Mouse (Mus musculus): Measurements from ENCODE around the gene Aurkb.

The Aurkb gene

DNA sequence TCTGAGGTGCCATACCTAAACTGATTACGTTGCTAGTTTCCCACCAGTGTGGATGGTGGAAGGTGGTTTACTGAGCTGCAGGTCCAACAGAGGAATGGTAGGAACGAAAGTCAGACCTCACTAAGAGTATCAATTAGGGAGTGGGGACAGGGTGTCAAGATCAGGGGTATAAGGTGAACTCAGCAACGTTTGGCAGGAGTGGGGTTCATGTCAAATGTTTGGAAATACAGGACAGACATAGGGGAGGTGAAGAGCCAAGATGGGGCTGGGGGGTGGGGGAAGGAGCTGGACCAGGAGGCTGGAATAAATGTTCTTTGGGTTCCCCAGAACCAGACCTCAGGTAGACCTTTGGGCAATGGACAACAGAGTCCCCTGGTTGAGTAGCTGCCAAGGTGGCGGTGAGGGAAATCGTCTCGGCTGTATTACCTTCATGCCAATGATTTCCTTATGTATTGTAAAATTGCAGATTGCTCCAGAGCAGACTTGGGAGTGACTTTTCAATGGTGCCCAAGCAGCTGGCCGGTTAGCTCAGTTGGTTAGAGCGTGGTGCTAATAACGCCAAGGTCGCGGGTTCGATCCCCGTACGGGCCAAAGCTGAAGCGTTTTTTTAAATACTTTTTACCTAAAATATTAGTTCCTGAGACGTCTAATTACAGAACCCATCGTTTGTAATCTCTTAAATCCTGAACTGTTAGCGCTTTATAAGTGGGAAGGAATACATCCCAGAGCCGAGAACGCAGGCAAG, 8.8 kb upstream of the Aurkb start:
- peak; percentile 85 for DNase-seq (ENCODE audit: low spot score)

DNA sequence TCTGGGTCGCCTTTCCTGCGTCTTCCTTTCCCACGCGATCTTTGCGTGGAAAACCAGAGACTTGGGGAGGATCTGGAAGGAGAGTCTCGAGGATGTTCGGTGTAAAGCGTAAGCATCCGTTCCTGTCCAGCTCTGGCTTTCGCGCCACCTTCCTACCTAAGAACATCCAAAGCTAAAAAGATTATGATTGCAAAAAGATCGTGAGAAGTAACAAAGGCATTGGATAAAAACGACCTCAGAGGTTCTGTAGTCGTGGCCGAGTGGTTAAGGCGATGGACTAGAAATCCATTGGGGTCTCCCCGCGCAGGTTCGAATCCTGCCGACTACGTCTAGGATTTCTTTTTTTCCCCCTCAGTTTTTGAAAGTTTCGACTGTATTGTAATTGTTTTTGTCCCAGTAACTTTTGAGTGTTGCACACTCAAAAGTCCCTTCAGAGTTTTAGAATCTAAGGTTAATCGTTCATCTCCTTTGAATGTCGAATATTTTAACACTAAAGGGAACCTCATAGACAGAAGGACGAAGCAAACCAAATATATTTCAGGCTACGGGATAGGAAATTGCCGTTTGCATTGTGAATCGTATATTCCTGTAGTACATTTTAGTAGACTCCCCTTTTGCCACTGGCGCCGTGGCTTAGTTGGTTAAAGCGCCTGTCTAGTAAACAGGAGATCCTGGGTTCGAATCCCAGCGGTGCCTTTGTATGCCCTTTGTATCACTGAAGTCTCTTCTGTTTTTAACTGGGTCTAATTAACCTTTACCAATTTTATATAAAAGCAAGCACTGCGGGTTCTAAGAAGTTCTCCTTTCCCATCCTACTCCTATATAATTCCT, 8.0 kb upstream of the Aurkb start:
- peak; percentile 80 for DNase-seq (ENCODE audit: low spot score)

DNA sequence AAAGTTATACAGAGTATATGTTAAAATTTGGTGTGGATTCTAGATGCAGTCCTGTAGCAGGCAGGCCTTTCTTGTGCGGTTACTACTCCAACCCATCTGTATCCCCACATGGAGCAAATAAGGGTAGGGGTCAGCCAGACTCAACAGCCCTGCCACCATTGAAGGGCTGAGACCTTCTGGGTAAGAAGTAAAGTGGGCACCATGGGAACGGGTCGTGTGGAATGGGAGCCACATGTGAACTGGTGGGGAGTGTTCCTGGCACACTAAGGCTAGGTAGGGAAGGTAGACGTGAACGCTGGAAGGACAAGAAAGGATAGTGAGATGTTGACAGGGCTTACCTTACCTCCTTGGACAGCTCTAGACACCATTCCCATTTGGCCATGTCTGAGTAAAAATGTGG, 7.3 kb upstream of the Aurkb start:
- DNase-seq (ENCODE audit: low spot score), result no peak

DNA sequence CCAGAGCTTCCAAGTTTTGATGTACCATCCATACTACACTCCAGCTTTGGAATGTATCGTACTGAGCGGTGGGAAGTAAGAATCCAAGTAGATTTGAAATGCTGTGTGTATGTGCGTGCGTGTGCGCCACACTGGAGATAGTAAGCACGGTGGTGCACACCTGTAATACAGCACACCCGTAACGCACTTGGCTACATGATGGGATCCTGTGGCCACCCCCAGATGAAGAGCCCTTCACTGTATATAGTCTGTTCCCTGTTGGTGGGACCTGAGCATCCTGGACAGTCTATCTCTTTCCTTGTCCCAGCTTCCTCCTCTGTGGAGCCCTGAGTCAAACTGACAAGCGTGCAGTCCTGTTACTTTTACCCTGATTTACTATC, 938 bp downstream of the Aurkb start:
- no peak for DNase-seq (ENCODE audit: low spot score)

DNA sequence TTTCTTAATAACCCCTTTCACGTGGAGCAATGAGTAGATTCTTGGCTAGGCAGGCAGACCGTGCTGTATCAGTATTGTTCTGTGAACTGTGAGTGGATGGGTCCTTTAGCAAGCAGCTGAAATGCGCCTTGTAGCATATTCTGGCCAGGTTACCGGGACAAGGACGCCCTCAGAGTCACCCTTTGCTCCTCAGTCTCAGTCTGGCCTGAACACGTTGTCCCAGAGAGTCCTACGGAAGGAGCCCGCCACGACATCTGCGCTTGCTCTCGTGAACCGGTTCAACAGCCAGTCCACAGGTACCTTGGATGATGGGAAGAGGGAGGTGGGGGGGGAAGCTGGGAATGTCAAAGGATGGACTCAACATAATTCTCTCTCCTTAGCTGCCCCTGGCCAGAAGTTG, 2.1 kb downstream of the Aurkb start:
- no peak for DNase-seq (ENCODE audit: low spot score)

DNA sequence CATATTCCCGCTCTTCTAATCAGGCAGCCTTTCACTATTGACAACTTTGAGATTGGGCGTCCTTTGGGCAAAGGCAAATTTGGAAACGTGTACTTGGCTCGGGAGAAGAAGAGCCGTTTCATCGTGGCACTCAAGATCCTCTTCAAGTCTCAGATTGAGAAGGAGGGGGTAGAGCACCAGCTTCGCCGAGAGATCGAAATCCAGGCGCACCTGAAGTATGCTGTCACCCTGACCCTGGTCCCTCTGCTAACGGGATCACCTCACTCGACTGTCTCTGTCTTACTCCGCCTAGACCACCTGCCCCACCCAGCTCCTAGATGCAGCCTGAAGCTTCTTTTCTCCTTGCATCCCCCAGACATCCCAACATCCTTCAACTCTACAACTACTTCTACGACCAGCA, 2.7 kb downstream of the Aurkb start:
- no peak for DNase-seq (ENCODE audit: low spot score)

DNA sequence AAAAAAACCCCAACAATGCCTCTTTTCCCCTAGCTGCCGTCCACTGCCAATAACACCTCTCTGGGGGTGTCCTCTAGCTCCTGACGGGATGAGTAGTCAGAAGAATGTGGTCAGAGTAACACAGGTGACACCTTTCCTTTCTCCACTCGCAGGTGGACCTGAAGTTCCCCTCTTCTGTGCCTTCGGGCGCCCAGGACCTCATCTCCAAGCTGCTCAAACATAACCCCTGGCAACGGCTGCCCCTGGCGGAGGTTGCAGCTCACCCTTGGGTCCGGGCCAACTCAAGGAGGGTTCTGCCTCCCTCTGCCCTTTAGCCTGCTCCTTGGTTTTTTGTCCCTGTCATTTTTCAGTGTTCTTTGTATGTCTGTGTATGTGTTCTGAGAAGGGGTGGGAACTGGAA, 5.3 kb downstream of the Aurkb start:
- no peak for DNase-seq (ENCODE audit: low spot score)

DNA sequence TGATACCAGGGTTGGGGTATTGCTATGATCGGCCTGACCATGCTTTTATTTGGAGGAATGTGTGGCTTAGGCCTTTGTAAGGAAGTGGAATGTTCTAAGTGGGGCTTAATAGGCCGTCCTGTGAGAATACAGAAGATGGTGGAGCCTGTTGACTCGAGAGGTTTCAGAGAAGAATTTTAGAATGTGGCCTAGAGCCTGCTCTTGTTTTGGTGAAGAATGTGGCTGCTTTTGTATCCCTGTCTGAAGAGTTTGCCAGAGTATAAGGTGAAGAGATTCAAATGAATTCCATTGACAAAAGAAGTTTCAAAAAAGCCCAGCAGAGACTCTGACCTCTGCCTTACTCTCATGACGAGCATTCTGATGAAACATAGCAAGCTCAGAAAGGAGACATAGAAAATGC, 6.3 kb downstream of the Aurkb start:
- no peak for DNase-seq (ENCODE audit: low spot score)

DNA sequence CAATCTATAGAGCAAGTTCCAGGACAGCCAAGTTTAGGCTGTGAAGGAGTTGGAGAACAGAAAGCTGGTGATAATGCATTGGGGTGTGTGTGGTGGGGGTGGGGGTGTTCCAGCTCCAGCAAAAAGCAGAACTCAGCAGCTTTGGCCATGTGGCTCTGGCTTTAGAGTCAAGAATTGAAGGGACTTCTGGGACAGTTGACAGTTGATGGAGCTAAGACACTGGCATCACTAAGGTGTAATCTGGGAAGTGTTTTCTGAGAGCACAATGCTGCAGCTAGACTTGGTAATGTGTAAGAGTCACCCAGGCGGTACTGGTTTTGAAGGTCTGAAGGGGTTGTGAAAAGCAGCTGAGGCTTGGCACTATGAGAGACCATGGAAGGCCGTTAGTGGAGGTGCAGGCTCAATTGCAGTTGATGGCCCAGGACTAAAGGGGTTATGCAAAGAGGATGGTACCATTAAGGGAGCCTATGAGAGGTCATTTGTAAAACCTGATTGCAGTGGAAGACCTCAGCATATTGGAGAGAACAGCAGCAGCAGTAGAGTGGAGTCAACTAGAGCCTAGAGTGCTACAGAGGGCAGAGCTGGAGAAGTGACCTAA, 7.5 kb downstream of the Aurkb start:
- no peak for DNase-seq (ENCODE audit: low spot score)

DNA sequence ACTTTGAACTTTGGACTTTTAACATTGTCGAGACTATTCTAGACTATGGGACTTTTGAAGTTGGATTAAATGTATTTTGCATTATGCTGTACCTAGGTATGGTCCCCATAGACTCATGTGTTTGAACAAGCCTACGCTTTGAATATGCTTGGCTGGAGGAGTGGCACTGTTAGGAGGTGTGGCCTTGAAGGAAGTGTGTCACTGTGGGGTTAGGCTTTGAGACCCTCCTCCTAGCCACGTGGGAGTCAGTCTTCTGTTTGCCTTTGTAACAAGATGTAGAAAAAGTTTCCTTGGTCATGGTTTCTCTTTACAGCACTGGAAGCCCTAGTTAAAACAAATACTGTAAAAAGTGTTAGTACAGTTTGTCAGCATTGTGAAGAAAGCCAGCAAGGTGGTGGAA, 8.4 kb downstream of the Aurkb start:
- no peak for DNase-seq (ENCODE audit: low spot score)

DNA sequence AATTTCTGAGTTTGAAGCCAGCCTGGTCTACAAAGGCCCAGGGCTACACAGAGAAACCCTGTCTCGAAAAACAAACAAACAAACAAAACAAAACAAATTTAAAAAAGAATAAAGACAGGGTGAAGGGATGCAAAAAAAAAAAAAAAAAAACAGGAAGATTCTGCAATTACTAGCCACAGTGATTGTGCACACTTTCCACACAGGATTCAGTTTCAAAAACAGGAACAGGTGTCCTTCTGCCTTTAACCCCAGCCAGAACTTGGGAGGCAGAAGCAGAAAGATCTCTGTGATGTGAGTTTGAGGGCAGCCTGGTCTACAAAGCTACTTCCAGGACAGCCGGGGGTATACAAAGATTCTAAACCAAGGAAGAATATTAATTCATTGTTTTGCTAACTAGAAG, 12.8 kb downstream of the Aurkb start:
- no peak for DNase-seq (ENCODE audit: low spot score)

DNA sequence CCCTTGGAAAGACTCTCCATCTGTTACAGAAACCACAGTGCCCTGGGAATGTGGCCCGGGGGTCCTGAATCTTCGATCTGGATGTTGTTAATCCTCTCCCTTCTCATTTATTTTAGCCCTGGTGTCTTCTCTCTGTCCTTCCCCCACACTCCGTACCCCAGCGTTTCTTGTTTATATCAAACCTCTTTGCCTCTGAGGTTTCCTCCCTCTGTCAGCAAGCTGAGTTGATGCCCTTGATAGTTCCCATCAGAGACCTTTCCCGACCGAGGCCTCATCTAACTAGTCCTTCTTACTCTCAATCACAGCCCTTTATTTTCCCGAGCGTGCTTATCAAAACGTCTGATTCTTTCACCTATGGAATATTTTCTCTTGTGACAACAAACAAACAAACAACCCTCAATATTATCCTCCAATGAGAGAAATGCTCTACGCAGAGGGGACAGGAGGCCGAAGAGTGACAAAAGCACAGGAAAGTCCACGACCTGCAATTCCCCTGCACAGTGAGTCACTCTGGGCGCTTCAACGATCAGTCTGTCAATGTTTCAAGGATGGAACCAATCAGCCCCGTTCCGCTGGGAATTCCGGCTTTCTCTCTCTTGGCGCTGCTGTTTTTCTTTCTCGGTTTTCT, 13.4 kb downstream of the Aurkb start:
- no peak for DNase-seq (ENCODE audit: low spot score)

DNA sequence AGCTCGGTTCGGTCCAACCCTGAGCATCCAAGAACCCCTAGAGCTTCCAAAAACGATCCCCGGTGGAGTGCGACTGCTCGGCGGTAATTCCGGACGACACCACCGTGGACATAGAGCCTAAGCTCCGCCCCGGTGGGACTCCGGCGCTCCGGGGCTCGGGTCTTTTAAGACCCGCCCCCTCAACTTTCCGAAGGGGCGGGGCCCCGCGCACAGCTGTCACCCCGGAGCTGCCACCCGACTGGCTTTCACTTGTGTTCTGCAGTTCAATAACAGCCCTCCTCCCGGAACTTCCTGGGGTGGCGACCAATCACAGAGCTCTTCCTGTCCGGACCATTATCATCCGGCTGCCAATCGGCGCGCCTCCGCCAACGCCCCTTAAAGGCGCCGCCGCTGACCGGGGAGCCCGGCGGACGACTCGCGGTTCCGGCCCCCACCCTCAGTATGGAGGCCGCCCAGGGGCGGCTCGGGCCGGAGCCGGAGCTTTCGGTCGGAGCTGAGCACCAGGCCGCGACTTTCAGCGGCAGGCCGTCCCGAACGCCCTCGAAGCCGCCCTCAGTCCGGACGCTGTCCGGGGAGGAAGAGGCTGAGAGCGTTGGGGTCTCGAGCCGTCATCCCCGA, 14.0 kb downstream of the Aurkb start, which contains the start of gene Borcs6:
Borcs6 (plus strand) TSS at position 361 of the 618 bp plus-strand sequence.
- peak; percentile 94 for DNase-seq (ENCODE audit: low spot score)

DNA sequence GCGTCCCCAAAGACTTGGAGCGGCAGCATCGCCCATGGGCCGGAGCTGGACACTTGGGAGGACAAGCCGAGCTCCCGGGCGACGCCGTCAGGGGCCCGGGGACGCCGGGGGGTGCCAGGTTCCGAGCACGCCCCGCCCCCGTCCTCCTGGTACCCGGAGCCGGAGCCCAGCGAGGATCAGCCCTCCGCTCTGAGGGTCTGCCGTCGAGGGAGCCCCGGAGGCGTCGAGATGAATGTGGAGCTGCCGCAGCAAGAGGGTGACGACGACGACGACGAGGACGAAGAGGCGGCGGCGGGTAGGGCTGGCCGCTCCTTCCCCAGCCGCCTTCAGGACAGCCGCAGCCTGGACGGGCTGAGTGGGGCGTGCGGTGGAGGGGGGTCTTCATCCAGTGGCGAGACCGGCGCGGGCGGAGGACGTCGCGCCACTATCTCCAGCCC, 14.5 kb downstream of the Aurkb start:
- peak; percentile 80 for DNase-seq (ENCODE audit: low spot score)

DNA sequence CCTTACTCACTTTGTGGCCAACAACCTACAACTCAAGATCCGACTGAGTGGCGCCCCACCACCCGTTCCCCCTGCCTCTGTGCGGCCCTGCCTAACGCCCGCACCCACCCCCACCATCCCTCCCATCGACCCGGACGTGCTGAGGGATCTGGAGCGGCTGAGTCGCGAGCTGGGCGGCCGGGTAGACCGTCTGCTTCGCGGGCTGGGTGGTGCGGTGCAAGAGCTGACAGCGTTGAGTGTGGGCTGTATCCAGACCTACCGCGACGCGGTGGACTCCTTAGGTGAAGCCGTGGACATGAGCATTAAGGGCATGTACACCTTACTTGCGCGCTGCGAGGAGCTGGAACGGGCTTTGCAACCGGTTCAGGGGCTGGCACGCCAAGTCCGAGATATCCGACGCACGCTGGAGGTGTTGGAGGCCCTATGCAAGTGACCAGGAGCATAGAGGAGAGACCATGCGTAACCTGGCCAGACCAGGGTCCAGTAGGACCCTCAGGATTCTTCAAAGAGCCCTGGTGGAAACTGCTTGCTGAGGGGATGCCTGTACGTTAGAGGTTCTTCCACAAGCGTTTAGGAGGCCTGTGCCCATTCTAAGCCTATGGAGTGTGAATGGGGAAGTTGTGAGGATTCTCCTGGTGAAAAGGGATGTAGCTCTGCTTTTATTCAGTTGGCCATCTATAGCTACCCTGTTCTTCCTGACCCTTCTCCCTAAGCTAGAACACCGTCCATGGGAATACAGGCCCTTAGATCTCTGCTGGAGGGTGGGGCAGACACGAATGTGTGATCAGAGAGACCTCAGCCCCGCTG, 15.2 kb downstream of the Aurkb start:
- DNase-seq (ENCODE audit: low spot score), result peak; percentile 66

DNA sequence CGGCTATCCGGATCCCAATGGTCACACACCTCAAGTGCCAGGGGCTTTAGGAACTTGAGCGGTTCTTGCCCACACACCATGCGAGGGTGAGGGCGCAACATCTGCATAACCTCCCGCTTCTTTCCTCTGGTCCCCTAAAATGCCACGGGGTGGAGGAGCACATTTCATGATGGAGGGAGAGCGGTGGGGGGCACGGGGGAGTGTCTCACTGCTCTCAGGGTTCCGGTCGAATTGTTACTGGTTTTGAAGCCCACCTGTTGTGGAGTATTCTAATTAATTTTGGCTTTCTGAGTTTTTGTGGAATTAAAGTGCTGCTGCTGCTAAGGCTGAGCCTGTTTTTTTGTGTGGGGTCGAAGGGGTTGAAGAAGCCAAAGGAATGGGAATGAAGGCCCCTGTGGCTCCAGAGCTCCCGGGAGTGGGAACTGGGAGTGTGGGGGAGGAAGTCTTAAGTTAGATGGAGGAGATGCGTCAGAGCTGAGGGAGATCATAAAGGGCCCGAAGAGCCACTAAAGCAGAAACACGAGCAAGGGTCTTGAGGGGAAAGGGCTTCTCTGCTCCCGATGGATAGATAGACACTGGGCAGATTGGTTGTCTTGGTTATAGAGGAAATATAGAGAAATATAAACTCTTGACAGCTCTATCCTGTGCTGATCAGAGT, 15.9 kb downstream of the Aurkb start:
- DNase-seq (ENCODE audit: low spot score), result no peak

DNA sequence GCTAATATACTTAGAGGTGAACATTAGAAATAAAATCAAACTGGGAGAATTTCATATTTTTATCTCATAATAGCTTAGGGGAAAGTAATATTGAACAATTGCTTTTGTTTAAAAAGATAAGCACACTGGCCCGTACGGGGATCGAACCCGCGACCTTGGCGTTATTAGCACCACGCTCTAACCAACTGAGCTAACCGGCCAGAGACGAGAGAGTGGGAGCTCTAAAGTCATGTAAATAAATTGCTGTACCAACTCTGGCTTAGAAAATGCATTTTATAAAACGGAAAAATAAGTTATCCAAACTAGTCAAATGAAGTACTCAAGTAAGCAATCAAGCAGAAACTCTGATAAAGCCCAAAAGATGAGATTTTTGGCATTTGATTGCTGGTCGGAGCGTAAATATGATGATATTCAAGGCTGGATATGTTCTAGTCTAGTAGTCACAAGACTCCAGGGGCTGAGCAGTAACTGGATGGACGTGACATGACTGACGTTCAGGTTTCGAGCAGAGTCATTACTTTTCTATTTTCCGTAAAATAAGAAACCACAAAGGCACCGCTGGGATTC, 16.8 kb downstream of the Aurkb start:
- peak; percentile 81 for DNase-seq (ENCODE audit: low spot score)

DNA sequence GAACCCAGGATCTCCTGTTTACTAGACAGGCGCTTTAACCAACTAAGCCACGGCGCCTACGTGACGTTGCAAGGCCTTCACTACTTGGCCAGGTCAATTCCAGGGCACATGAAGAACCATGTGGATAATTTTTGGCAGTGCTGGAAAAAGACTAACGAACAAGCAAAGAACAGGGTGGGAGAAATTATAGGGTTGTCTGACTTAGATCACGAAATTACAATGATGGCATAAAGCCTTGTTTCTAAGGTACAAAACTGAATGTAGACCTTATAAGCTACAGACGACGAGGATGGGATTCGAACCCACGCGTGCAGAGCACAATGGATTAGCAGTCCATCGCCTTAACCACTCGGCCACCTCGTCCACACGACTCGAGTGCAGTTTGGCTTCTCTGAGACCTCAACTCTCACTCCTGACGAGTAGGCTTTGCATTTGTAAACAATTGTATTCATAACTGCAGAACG, 17.3 kb downstream of the Aurkb start:
- DNase-seq (ENCODE audit: low spot score), result peak; percentile 96

DNA sequence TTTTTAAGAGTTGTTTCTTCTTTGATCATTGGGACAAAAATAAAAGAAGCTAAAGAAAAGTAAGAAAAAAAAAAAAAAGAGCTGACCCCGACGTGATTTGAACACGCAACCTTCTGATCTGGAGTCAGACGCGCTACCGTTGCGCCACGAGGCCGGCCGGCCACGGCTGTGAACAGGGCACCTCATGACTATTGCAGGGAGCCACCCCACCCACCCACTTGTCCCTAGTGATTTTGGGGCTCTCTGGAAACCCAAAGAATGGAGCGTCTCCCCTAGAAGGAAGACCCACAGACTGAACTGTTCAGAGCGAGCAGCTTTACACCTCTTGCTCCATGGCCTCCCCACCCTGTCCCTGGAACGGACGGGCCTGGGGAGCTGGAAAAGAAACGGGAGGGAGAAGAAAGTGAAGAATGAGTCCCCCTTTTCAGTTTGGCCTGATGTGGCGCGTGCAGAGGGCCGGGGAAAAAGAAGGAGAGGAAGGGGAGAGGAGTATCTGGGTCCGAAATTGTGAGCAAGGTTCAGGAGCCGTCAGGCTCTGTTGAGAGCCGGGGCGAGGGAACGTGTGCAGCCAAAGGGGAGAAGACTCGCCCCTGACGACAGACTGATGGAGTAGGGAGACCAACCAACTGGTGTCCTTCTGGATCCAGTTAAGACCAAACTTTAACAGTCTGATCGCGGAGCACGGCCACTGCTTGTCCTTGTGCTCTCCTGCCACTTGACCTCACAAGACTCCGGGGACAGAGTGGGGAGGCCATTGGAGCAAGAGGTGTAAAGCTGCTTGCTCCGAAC, 18.2 kb downstream of the Aurkb start:
- peak; percentile 94 for DNase-seq (ENCODE audit: low spot score)
